Mouse (Mus musculus) lung, embryonic 14.5 days (tissue): Measurements from ENCODE around the gene Lypd4. TPM values are rescaled to one million over a fixed set of nuclear protein-coding genes. Genes with fewer than 3 reads are reported as not detected.

ENCODE experiments used
- ATAC-seq: fragments of 200-750 bp; cut with Nextera tagmentation; 2 replicates; pipeline ENCODE4 v1.8.0; 2017; ENCODE audit warnings: mild to moderate bottlenecking, moderate TSS enrichment, moderate library complexity; ENCODE audit not compliant: insufficient read depth
- DNase-seq: peaks from one replicate; pipeline ENCODE4 v3.0.0-alpha.2; 2015
- H3K27ac ChIP-seq: fragments of 300-500 bp; sonication (generic); 2 replicates; pipeline ENCODE4 v1.5.1; 2014; ENCODE audit warnings: low read depth, mild to moderate bottlenecking, moderate library complexity
- H3K27me3 ChIP-seq: fragments of 300-500 bp; sonication (generic); 2 replicates; pipeline ENCODE4 v1.6.1; 2014; ENCODE audit warnings: low read length, control low read depth; ENCODE audit not compliant: insufficient read depth
- H3K36me3 ChIP-seq: fragments of 300-500 bp; sonication (generic); 2 replicates; pipeline ENCODE4 v1.6.1; 2014; ENCODE audit warnings: control low read depth; ENCODE audit not compliant: insufficient read depth
- H3K4me1 ChIP-seq: fragments of 300-500 bp; sonication (generic); 2 replicates; pipeline ENCODE4 v1.6.1; 2014; ENCODE audit warnings: antibody characterized with exemption, control low read depth; ENCODE audit not compliant: insufficient read depth
- H3K4me2 ChIP-seq: fragments of 300-500 bp; sonication (generic); 2 replicates; pipeline ENCODE4 v1.6.1; 2014; ENCODE audit warnings: mild to moderate bottlenecking
- H3K4me3 ChIP-seq: fragments of 300-500 bp; sonication (generic); 2 replicates; pipeline ENCODE4 v1.5.1; 2014; ENCODE audit warnings: low read depth, low read length
- H3K9ac ChIP-seq: fragments of 300-500 bp; sonication (generic); 2 replicates; pipeline ENCODE4 v1.6.1; 2014
- H3K9me3 ChIP-seq: fragments of 300-500 bp; sonication (generic); 2 replicates; pipeline ENCODE4 v1.6.1; 2016; ENCODE audit warnings: low read depth, low read length, control low read depth
- CTCF ChIP-seq: IDR thresholded peaks from 2 replicates; pipeline ENCODE4 v1.5.1; 2016; ENCODE audit warnings: antibody characterized with exemption, low read depth
- WGBS: fragments of 180-500 bp; shearing (Covaris S2); extraction: QIAGEN DNeasy Blood & Tissue Kit; methylation state at CpG from one replicate; pipeline ENCODE4 v1.1.7; 2014; 5-methylcytosine and 5-hydroxymethylcytosine counted together
- polyA plus RNA-seq: library from polyadenylated mRNA; unstranded; fragments of >200 nt; fragmentation: Nextera tagmentation; extraction: Ambion mirVana; gene quantifications from 2 replicates; pipeline ENCODE4 v1.2.1, GENCODE M21; 2014

The Lypd4 gene
- polyA plus RNA-seq, 1 experiment from 2014 or later: not detected

DNA sequence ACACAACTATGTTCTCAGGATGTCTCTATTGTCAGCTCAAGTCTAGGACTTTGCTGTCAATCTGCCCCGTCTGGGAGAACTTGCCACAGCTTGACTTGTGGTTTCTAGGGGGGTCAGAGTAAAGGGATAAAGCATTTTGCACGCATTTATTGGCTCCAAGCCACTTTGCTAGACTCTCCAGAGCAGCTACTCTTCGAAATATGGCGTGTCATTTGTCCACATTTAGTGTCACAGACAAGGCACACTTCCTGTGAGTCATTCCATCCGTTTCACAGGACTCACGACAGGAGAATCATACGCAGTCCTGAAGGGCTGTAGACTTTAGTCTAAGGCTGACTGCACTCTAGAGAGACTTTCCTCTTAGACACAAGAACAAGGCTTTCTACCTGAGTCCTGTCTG is 45.3 kb downstream of the Lypd4 start:
- Histone ChIP-seq H3K27ac (no peak overlapping the region), H3K9me3 (no peaks in the 10 kb centered on the region), H3K4me3 (no peak overlapping the region), H3K4me2 (no peak overlapping the region), H3K36me3 (no peaks in the 10 kb centered on the region), H3K27me3 (no peaks in the 10 kb centered on the region), H3K4me1 (no peaks in the 10 kb centered on the region), H3K9ac (no peak overlapping the region)
- DNase-seq: no peak
- no peak for TF ChIP-seq CTCF
- no peak for ATAC-seq
- WGBS: 54% methylated on average over 7 of the region's 7 CpGs

DNA sequence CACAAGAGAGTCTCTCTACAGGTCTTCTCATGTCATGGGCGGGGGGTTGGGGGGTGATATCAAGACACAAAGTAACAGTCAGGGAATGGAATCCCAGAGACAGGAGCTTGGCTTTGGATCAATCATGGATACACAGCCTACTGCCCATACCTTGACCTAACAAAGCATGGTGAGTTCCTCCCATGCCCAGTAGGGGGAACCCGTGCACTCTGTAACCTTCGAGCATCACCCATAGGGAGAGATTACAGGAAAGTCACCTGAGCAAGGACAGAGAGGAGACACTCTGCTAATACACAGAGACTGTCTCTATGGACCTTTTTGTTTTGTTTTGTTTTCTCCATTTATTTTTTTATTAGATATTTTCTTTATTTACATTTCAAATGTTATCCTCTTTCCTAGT is 52.2 kb downstream of the Lypd4 start:
- no peaks in the 10 kb centered on the region for H3K4me1 ChIP-seq
- ATAC-seq (no peak), DNase-seq (peak; percentile 80)
- no peaks in the 10 kb centered on the region for H3K9me3 ChIP-seq
- H3K4me3 ChIP-seq: no peak overlapping the region
- H3K27ac ChIP-seq: no peak overlapping the region
- no peak overlapping the region for H3K9ac ChIP-seq
- 2% methylated on average over 3 of the region's 3 CpGs for WGBS
- H3K27me3 ChIP-seq: no peaks in the 10 kb centered on the region
- no peaks in the 10 kb centered on the region for H3K36me3 ChIP-seq
- TF ChIP-seq CTCF: peak; percentile 88
- H3K4me2 ChIP-seq: no peak overlapping the region

Other genes with a start within 250 kb of the Lypd4 start
- 0.14 TPM in 1 of 2 replicates, not detected in the other for gene Lypd3, start 233.4 kb downstream of the Lypd4 start, polyA plus RNA-seq
- gene Tex101, start 193.3 kb downstream of the Lypd4 start, polyA plus RNA-seq: not detected in 2 replicates
- gene BC049730, start 160.7 kb downstream of the Lypd4 start, polyA plus RNA-seq: not detected in 2 replicates
- gene Gm4763, start 143.0 kb downstream of the Lypd4 start, polyA plus RNA-seq: not detected in 2 replicates
- gene Cd177, start 109.6 kb downstream of the Lypd4 start, polyA plus RNA-seq: 0.13 TPM in 1 of 2 replicates, not detected in the other
- not detected in 2 replicates for gene Ceacam10, start 92.7 kb downstream of the Lypd4 start, polyA plus RNA-seq
- gene Gm9844, start 7.7 kb downstream of the Lypd4 start, polyA plus RNA-seq: 23.5 and 25.5 TPM in 2 replicates
- not detected in 2 replicates for gene Dmrtc2, start 116 bp upstream of the Lypd4 start, polyA plus RNA-seq
- 3,015 and 3,069 TPM in 2 replicates for gene Rps19, start 14.4 kb upstream of the Lypd4 start, polyA plus RNA-seq
- 0.16 and 0.24 TPM in 2 replicates for gene Cd79a, start 27.4 kb upstream of the Lypd4 start, polyA plus RNA-seq
- gene Arhgef1, start 33.0 kb upstream of the Lypd4 start, polyA plus RNA-seq: 109 and 120 TPM in 2 replicates
- not detected in 2 replicates for gene Gm4881, start 74.6 kb upstream of the Lypd4 start, polyA plus RNA-seq
- 130 and 131 TPM in 2 replicates for gene Rabac1, start 102.8 kb upstream of the Lypd4 start, polyA plus RNA-seq
- 0.74 and 0.89 TPM in 2 replicates for gene Atp1a3, start 136.0 kb upstream of the Lypd4 start, polyA plus RNA-seq
- 6.7 and 6.8 TPM in 2 replicates for gene Grik5, start 202.4 kb upstream of the Lypd4 start, polyA plus RNA-seq
- 29.9 and 30.7 TPM in 2 replicates for gene Zfp574, start 202.6 kb upstream of the Lypd4 start, polyA plus RNA-seq